Mouse (Mus musculus) cerebral cortex, adult 2 months (tissue): ENCODE data around the gene Olfr597.

Source experiments
- WGBS: fragments of 180-500 bp; shearing (Covaris S2); methylation state at CpG from one replicate; pipeline ENCODE4 v1.1.7; 2018; 5-methylcytosine and 5-hydroxymethylcytosine counted together

The Olfr597 gene

DNA sequence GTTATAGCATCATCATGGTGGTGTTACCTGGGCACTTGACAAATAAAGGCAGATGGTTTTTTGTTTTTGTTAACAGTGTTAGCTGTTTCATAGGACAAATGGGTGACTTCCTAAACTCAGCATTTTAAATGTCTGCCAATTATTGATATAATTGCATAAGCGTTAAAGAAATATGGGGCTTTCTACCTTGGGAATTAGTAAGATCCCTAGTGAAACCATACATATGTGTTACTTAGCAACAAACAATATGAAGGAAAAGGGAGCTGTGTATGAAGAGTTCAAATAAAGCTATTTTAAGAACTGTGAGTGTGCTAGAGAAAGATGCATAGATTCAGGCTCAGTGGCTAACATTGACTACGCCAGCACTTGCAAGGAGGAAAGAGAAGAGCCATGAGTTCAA, at the start of gene Olfr597:
Olfr597 (plus strand) TSS at position 301 of the 400 bp plus-strand sequence.
- WGBS: 85% methylated on average over 2 of the region's 2 CpGs

DNA sequence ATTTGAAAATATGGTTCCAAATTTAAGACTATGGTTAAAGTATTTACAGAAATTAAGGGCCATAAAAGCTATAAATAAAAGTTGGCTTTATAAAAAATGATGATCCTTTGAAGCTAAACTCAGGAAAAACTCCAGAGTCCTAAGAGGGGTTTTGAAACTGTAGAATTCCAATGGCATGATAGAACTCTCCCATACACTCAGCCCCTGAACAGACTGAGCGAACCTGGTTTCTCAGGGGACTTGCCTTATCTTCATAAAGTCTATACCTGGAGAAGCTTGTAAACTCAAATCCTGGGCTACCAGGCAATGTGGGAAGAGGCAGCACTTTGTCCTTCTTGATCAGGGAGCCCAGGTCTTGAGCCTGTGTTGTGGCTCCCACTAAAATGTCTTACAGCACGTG, 10.8 kb upstream of the Olfr597 start, which contains the start of gene Olfr596:
Olfr596 (plus strand) TSS at position 301 of the 400 bp plus-strand sequence.
- WGBS: 89% methylated on average over 2 of the region's 2 CpGs

DNA sequence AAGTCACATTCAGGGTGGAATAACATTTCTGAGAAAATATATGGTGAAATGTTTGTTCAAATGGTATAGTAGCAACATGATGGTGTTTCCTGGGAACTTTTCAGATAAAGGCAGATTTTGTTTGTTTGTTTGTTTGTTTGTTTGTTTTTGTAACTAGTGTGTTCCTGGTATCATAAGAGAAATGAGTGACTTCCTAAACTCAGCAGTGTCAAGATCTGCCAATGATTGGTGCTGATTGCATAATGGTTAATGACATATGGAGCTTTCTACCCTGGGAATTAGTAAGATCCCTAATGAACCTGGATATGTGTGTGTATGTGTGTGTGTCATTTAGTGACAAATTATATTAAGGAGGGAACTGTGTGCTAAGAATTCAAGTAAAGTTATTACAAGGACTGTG, 7.2 kb downstream of the Olfr597 start, which contains the start of gene Olfr598:
Olfr598 (plus strand) TSS at position 301 of the 400 bp plus-strand sequence.

DNA sequence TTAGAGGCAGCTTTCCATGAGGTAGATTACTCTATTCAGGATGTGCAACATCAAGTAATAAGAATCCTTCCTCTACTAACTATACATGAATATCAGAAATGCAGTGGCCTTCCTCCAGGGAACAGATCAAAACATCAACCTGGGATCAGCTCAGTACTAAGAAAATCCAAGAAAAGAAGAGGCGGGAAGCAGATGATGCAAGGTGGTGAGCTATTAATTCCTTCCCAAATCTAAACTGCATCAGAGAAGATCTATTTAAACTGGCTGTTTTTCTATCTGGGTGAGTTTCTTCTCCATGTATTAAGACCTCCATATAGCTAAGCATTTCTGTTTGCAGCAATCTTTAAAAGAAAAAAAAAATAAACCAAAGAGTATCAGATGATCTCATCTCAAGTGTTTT, 19.5 kb downstream of the Olfr597 start, which contains the start of gene Olfr599:
Olfr599 (plus strand) TSS at position 301 of the 400 bp plus-strand sequence.
- WGBS: 72% methylated on average over 1 of the region's 1 CpGs

DNA sequence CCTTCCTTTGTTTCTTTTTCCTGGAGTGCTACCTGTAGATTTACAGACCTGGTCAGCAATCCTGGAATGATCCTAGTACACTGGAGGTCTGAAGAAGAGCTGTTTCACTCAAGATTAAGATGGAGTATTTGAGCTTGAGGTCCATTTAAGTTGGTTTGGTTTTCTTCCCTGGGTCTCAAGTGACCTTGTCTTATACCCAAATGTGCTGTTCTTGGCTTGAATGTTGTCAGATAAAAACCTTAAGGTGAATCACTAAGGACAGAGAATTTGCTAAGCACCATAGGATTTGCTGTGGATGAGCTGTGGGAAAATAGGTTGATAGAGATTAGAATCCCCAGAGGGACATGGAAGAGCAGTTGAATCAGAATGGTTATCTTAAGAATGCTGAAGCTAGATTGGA, 33.5 kb downstream of the Olfr597 start, which contains the start of gene Olfr600:
Olfr600 (minus strand) TSS at position 101 of the 400 bp plus-strand sequence.

DNA sequence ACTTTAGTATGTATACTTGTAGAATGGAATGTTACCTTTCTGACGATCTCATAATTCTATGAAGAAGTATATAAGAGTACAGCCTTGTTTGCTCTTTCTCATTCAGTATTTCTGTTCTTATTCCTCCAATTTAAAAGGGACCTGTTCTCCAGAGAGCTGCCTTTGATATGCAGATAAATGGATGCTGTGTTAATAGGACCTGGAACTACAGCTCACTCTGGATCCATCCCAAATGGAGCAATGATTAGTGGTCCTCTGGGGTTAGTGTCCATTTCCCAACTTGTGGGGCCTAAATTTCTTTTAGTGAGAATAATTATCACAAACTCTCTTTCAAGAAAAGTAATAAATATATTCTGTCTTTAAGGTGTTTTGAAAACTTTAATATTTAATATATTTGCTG, 46.4 kb downstream of the Olfr597 start, which contains the start of gene Olfr601:
Olfr601 (minus strand) TSS at position 101 of the 400 bp plus-strand sequence.
- WGBS: 86% methylated on average over 1 of the region's 1 CpGs
